Mouse (Mus musculus) ES-E14 (cell line): ENCODE results near the gene Jtb. TPM values are rescaled to one million over a fixed set of nuclear protein-coding genes. Genes with fewer than 3 reads are reported as not detected.

Source experiments
- DNase-seq: peaks from one replicate; pipeline ENCODE4 v3.0.0-alpha.2; 2013; ENCODE audit warnings: low read depth, low spot score
- H3K27ac ChIP-seq: 2 replicates; pipeline ENCODE4 v1.5.1; 2012; ENCODE audit warnings: low read depth, mild to moderate bottlenecking, low read length, moderate library complexity, mixed read lengths; ENCODE audit not compliant: poor library complexity, insufficient read depth, severe bottlenecking
- H3K36me3 ChIP-seq: 2 replicates; pipeline ENCODE4 v1.6.1; 2012; ENCODE audit warnings: mild to moderate bottlenecking, low read length, moderate library complexity, mixed read lengths; ENCODE audit not compliant: control insufficient read depth, poor library complexity, insufficient read depth, severe bottlenecking
- H3K4me1 ChIP-seq, 2 experiments: fragments of 150-350 bp in 1 of 2; sonication (generic) in 1 of 2; 2 replicates each; pipeline ENCODE4 v1.6.1; 2012; ENCODE audit warnings: low read length in 2 of 2, mild to moderate bottlenecking in 1 of 2, mixed read lengths in 1 of 2; ENCODE audit not compliant: control insufficient read depth in 2 of 2, insufficient read depth in 2 of 2, poor library complexity in 1 of 2
- H3K4me3 ChIP-seq, 2 experiments: fragments of 150-350 bp in 1 of 2; sonication (generic) in 1 of 2; 2 replicates each; pipeline ENCODE4 v1.5.1; 2012; ENCODE audit warnings: low read length in 2 of 2, low read depth in 1 of 2, mild to moderate bottlenecking in 1 of 2, mixed read lengths in 1 of 2; ENCODE audit not compliant: insufficient read depth in 1 of 2, poor library complexity in 1 of 2, severe bottlenecking in 1 of 2
- H3K9ac ChIP-seq: 2 replicates; pipeline ENCODE4 v1.6.1; 2012; ENCODE audit warnings: low read depth, mild to moderate bottlenecking, low read length, mixed read lengths; ENCODE audit not compliant: poor library complexity, insufficient read depth, severe bottlenecking
- H3K9me3 ChIP-seq: fragments of 150-350 bp; sonication (generic); 2 replicates; pipeline ENCODE4 v1.6.1; 2012; ENCODE audit warnings: low read depth, mild to moderate bottlenecking, low read length; ENCODE audit not compliant: control insufficient read depth, insufficient read depth
- CHD2 ChIP-seq: IDR thresholded peaks from 2 replicates; pipeline ENCODE4 v1.6.1; 2014; ENCODE audit warnings: mild to moderate bottlenecking, low read depth, low read length, inconsistent platforms
- HCFC1 ChIP-seq: IDR thresholded peaks from 2 replicates; pipeline ENCODE4 v1.6.1; 2012; ENCODE audit warnings: low read length, inconsistent platforms, borderline replicate concordance; ENCODE audit not compliant: insufficient read depth
- MAFK ChIP-seq: IDR thresholded peaks from 2 replicates; pipeline ENCODE4 v1.6.1; 2014; ENCODE audit warnings: mild to moderate bottlenecking, low read depth, low read length, inconsistent platforms; ENCODE audit not compliant: insufficient read depth
- ZC3H11A ChIP-seq: IDR thresholded peaks from 2 replicates; pipeline ENCODE4 v1.6.1; 2012; ENCODE audit warnings: low read depth, mild to moderate bottlenecking, inconsistent platforms, low read length, borderline replicate concordance
- ZNF384 ChIP-seq: IDR thresholded peaks from 2 replicates; pipeline ENCODE4 v1.6.1; 2012; ENCODE audit warnings: low read depth, low read length, inconsistent platforms
- in situ Hi-C, 2 experiments: fragments of 600-800 bp; cut with MboI; formaldehyde crosslinking; loops; one replicate each; pipeline ENCODE4 v1.15.1; 2025; ENCODE audit warnings: low sequenced_read_pairs in 2 of 2, inconsistent platforms in 1 of 2; ENCODE audit not compliant: unreplicated experiment in 2 of 2
- total RNA-seq: library from RNA; depleted of rRNA; stranded (reverse); fragments of 300-350 nt; gene quantifications from 2 replicates; pipeline ENCODE4 v1.2.3, GENCODE M21; 2012

Jtb gene
- total RNA-seq, 1 experiment, result 64.0 TPM

GRCm38 (mm10) chr3:90213377-90213866, 18.0 kb upstream of the Jtb start, which contains the start of the genes Rps27 and Rab13:
Gene Rps27 (minus strand): TSS chr3:90213651.
Gene Rab13 (plus strand): TSS chr3:90213695.
- DNase-seq, result peak; percentile 82
- Histone ChIP-seq H3K4me1 (peaks cover 0 to 7% of the 10 kb centered on the region in 2 experiments; a peak in 1 of 4 replicates), H3K27ac (peak within 1 kb of the TSS; percentile 94), H3K9ac (peak within 1 kb of the TSS; percentile 99), H3K4me3 (peak within 1 kb of the TSS; percentile 88 to 95), H3K36me3 (peaks cover 29% of the 10 kb centered on the region), H3K9me3 (no peaks in the 10 kb centered on the region)
- TF ChIP-seq ZC3H11A (no peak), HCFC1 (peak; percentile 90)
- in situ Hi-C loops, result no loop called here

- peaks cover 23% of the 10 kb centered on the region for H3K36me3 ChIP-seq
- TF ChIP-seq ZNF384 (no peak), HCFC1 (no peak), CHD2 (no peak), ZC3H11A (no peak), MAFK (no peak)
- no peak for DNase-seq
- H3K27ac ChIP-seq, result no peak overlapping the region; the same call in 1 of the 2 replicates
- peak overlapping the region; percentile 99 for H3K9ac ChIP-seq
- no peaks in the 10 kb centered on the region for H3K9me3 ChIP-seq
- peaks cover 0 to 2% of the 10 kb centered on the region in 2 experiments; a peak in 1 of 4 replicates for H3K4me1 ChIP-seq
- H3K4me3 ChIP-seq, result peak overlapping the region; percentile 88 to 95
- in situ Hi-C loops, result no loop called here
Measured at GRCm38 (mm10) chr3:90213956-90214684, 17.3 kb upstream of the Jtb start.

- no peak for DNase-seq
- Histone ChIP-seq H3K9ac (no peak overlapping the region), H3K36me3 (peaks cover 15% of the 10 kb centered on the region), H3K4me1 (peaks cover 5% of the 10 kb centered on the region in 2 experiments; a peak in 2 of 4 replicates), H3K27ac (no peak overlapping the region), H3K9me3 (no peaks in the 10 kb centered on the region), H3K4me3 (no peak overlapping the region)
- TF ChIP-seq ZC3H11A, result peak; percentile 7; the same call in 1 of the 2 replicates
- no peak for TF ChIP-seq HCFC1
- TF ChIP-seq ZNF384, result 0 out of 2 replicates have a peak, but pooled peaks have one; percentile 7
- in situ Hi-C loops, result no loop called here
Measured at GRCm38 (mm10) chr3:90215825-90216380, 15.5 kb upstream of the Jtb start.

- H3K36me3 ChIP-seq, result no peaks in the 10 kb centered on the region
- no peak overlapping the region; the same call in 1 of the 2 replicates for H3K9ac ChIP-seq
- TF ChIP-seq MAFK (no peak), ZNF384 (no peak), ZC3H11A (no peak), HCFC1 (no peak), CHD2 (no peak)
- DNase-seq, result peak; percentile 47
- no peaks in the 10 kb centered on the region for H3K9me3 ChIP-seq
- in situ Hi-C loops, result no loop called here
- H3K4me1 ChIP-seq, result peaks cover 7 to 11% of the 10 kb centered on the region in 2 experiments
- peak overlapping the region in 1 of 2 experiments; percentile 65; a peak in 2 of 4 replicates for H3K4me3 ChIP-seq
- no peak overlapping the region for H3K27ac ChIP-seq
Measured at GRCm38 (mm10) chr3:90220088-90220487, 11.3 kb upstream of the Jtb start.
